Mouse (Mus musculus) spleen, adult 2 months (tissue): ENCODE results near the gene Cd33.

ENCODE experiments used
- CTCF ChIP-seq: fragments of 200-500 bp; IDR thresholded peaks from 2 replicates; pipeline ENCODE4 v1.5.1; 2011; ENCODE audit warnings: mild to moderate bottlenecking, inconsistent platforms; ENCODE audit not compliant: insufficient read depth, insufficient read length, insufficient replicate concordance; ENCODE audit errors: extremely low read depth
- POLR2A ChIP-seq: fragments of 200-500 bp; IDR thresholded peaks from 2 replicates; pipeline ENCODE4 v1.6.1; 2011; ENCODE audit warnings: low read depth, low read length, inconsistent platforms

DNA sequence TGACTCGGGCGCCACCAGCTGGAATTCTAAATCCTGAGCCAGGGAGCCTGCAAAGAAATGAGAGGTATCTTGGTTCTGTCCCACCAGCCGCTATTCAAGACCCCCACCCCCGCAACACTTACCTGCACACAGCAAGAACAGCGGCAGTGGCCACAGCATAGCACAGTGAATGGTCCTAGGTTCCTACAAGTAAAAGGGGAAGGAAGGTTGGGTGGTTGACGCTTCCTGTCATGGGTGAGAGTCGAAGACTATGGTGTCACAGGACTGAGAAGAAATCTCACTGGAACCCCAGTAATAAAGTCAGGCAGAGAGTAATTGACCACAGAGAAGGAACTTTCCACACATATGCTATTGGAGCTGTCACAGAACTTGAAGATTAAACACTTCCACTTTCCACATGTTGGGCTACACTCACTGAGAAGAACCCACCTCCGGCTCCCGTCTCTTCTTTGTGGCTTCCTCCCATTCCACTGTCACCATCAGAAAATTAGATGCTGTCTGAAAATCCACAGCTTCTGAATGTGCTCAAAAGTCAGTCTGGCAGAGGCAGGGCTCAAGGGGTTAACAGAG lies 11.2 kb downstream of the Cd33 start:
- TF ChIP-seq POLR2A: no peak
- TF ChIP-seq CTCF: no peak
